Mouse (Mus musculus) stomach, embryonic 14.5 days (tissue): ENCODE measurements around the gene Lyrm7. TPM values are rescaled to one million over a fixed set of nuclear protein-coding genes. Genes with fewer than 3 reads are reported as not detected.
"Not testable (repeated sequence)": the region's sequence is repeated elsewhere in the genome, so short reads cannot be mapped to it uniquely, and the experiment has no call there.

Experiments used
- ATAC-seq: fragments of 200-750 bp; cut with Nextera tagmentation; 2 replicates; pipeline ENCODE4 v1.8.0; 2017; ENCODE audit warnings: low read depth, moderate TSS enrichment; ENCODE audit not compliant: insufficient number of reproducible peaks, insufficient read depth, low FRiP score
- H3K27ac ChIP-seq: fragments of 300-500 bp; sonication (generic); 2 replicates; pipeline ENCODE4 v1.5.1; 2014; ENCODE audit warnings: mild to moderate bottlenecking, low read length, moderate library complexity, mixed read lengths
- H3K27me3 ChIP-seq: fragments of 300-500 bp; sonication (generic); 2 replicates; pipeline ENCODE4 v1.6.1; 2014; ENCODE audit warnings: low read length, control low read depth, mixed read lengths; ENCODE audit not compliant: control insufficient read depth, insufficient read depth
- H3K36me3 ChIP-seq: fragments of 300-500 bp; sonication (generic); 2 replicates; pipeline ENCODE4 v1.6.1; 2014; ENCODE audit warnings: mild to moderate bottlenecking, control low read depth, low read length, moderate library complexity, mixed read lengths; ENCODE audit not compliant: control insufficient read depth, insufficient read depth
- H3K4me1 ChIP-seq: fragments of 300-500 bp; sonication (generic); 2 replicates; pipeline ENCODE4 v1.6.1; 2014; ENCODE audit warnings: low read length, control low read depth, mixed read lengths; ENCODE audit not compliant: control insufficient read depth, insufficient read depth
- H3K4me2 ChIP-seq: fragments of 300-500 bp; sonication (generic); replicated peaks from 2 replicates; pipeline ENCODE4 v1.6.1; 2014; ENCODE audit warnings: low read depth, low read length, control low read depth
- H3K4me3 ChIP-seq: fragments of 300-500 bp; sonication (generic); 2 replicates; pipeline ENCODE4 v1.5.1; 2014; ENCODE audit warnings: low read depth, low read length, control low read depth
- H3K9ac ChIP-seq: fragments of 300-500 bp; sonication (generic); replicated peaks from 2 replicates; pipeline ENCODE4 v1.6.1; 2014; ENCODE audit warnings: low read depth, mild to moderate bottlenecking, control low read depth, low read length, moderate library complexity, mixed read lengths
- H3K9me3 ChIP-seq: fragments of 300-500 bp; sonication (generic); 2 replicates; pipeline ENCODE4 v1.6.1; 2016; ENCODE audit warnings: low read depth, low read length, control low read depth; ENCODE audit not compliant: control insufficient read depth
- WGBS: fragments of 180-500 bp; shearing (Covaris S2); extraction: QIAGEN DNeasy Blood & Tissue Kit; methylation state at CpG from one replicate; pipeline ENCODE4 v1.1.7; 2014; 5-methylcytosine and 5-hydroxymethylcytosine counted together
- polyA plus RNA-seq: library from polyadenylated mRNA; unstranded; fragments of >200 nt; fragmentation: Nextera tagmentation; extraction: Ambion mirVana; gene quantifications from 2 replicates; pipeline ENCODE4 v1.2.1, GENCODE M21; 2014

The Lyrm7 gene
- polyA plus RNA-seq, 1 experiment from 2014 or later: 6.8 TPM

DNA sequence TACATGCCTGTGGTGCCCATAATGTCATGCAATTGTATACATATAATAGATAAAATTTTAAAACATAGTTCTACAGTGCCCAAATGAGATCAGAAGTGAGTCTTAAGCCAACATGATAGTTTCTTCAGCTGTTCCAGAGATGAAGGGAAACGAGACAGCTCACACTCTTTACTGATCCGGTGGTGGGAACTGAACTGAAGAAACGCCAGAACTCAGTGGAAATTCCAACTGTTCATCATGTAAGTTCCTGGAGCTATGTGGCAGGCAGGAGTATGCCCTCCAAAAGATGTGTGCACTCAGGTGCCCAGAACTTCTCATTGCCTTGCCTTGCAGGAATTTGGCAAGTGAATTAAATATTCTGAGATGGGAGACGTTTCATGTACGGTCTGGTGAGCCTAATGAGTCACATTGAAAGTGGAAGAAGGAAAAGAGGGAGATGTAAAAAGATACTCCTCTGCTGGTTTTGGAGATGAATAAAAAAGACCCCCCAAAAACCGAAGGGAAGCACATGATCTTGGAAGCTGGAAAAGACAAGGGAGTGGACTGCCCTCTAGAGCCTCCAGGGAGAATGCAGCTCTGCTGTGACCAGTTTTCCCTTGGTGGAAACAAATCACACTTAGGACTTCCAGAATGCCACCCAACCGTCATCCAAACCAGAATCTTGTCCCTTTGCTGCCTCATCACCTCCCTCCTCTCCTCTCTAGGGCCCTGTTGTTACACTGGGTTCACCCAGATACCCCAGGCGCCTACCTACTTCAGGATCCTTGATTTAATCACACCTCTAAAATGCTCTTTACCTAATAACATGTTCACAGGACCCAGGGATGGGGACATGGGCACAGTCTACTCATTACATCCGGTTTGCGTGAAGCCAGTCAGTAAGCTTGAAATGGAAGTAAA is 2.2 kb upstream of the Lyrm7 start:
- H3K27ac ChIP-seq: no peak overlapping the region
- ATAC-seq: no peak
- H3K4me1 ChIP-seq: peaks cover under 1% of the 10 kb centered on the region; the same call in 1 of the 2 replicates
- H3K27me3 ChIP-seq: no peaks in the 10 kb centered on the region
- 37% methylated on average over 10 of the region's 10 CpGs for WGBS
- H3K4me3 ChIP-seq: no peak overlapping the region
- no peak overlapping the region for H3K4me2 ChIP-seq
- no peaks in the 10 kb centered on the region for H3K9me3 ChIP-seq
- H3K9ac ChIP-seq: no peak overlapping the region
- H3K36me3 ChIP-seq: no peaks in the 10 kb centered on the region

DNA sequence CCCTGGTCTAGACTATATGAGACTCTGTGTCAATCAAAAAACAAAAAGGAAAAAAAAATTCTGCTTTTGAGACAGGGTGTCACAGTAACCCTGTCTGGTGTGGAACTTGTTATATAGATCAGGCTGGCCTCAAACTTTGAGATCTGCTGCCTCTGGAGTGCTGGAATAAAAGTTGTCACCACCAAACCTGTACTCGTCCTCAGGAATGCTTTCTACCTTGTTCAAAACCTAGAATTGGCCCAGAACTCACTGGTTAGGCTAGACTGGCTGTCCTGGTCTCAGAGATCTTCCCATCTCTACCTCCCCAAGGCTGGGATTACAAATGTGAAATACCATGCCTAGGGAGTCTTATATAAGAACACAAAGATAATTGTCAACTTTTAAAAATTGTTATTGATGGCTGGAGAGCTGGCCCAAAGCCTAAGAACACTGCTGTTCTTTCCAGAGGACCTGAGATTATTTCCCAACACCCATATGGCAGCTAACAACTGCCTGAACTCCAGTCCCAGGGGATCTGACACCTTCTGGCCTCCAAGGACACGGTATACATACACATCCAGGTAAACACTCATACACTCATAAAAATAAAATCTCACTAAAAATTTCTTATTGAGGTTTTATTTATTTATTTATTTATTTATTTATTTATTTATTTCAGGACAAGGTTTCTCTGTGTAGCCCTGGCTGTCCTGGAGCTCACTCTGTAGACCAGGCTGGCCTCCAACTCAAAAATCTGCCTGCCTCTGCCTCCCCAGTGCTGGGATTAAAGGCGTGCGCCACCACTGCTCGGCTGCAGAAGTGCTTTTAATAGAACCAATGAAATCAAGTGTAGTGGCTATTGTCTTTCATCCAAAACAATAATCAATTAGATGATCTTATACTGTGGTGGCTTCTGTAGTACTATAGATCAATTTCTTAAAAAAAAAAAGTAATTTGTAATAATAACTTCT is 1.0 kb upstream of the Lyrm7 start:
- Histone ChIP-seq H3K4me1 (no peaks in the 10 kb centered on the region), H3K9ac (no peak overlapping the region), H3K36me3 (no peaks in the 10 kb centered on the region), H3K4me2 (no peak overlapping the region), H3K4me3 (peak overlapping the region; percentile 57; the same call in 1 of the 2 replicates), H3K27ac (peak overlapping the region; percentile 87; the same call in 1 of the 2 replicates), H3K27me3 (no peaks in the 10 kb centered on the region), H3K9me3 (no peaks in the 10 kb centered on the region)
- no peak for ATAC-seq
- 89% methylated on average over 5 of the region's 5 CpGs for WGBS

DNA sequence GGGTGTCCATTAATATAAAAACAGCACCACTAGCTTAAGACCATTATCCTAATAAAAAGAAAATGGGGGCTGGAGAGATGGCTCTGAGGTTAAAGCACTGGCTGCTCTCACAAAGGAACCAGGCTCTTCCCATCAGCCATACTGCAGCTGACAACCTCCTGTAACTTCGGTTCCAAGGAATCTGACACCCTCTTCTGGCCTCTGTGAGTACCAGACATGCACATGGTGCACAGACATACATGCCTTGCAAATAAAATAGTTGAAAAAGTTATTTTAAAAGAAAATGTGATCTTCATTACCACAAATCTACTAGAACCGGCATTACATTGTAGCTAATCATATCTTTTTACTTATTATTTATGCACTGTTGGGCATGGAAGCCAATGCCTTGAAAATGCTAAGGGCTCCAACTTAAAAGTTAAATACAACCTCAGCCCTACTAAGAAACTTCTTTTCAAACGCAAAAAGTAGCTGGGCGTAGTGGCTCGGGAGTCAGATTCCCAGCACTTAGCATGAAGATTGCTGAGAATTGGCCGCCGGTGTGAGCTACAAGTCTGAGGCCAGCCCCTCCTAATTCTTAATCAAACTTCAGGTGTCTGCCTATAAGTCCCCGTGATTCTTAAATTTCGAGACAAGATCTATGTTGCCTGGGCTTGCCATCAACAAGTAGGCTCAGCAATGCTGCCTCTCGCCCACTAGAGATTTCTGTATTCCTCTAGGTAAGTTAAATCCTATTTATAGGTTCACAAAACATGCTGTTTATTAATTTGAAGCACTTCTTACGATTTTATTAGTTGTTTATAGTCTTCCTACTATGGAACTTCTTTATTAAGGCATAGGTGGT is 1.2 kb downstream of the Lyrm7 start:
- 22% methylated on average over 11 of the region's 11 CpGs for WGBS
- Histone ChIP-seq H3K27ac (no peak overlapping the region), H3K9ac (peak overlapping the region; percentile 57), H3K4me1 (no peaks in the 10 kb centered on the region), H3K27me3 (no peaks in the 10 kb centered on the region), H3K9me3 (no peaks in the 10 kb centered on the region), H3K4me2 (peak overlapping the region; percentile 73), H3K4me3 (peak overlapping the region; percentile 57), H3K36me3 (no peaks in the 10 kb centered on the region)
- no peak for ATAC-seq

DNA sequence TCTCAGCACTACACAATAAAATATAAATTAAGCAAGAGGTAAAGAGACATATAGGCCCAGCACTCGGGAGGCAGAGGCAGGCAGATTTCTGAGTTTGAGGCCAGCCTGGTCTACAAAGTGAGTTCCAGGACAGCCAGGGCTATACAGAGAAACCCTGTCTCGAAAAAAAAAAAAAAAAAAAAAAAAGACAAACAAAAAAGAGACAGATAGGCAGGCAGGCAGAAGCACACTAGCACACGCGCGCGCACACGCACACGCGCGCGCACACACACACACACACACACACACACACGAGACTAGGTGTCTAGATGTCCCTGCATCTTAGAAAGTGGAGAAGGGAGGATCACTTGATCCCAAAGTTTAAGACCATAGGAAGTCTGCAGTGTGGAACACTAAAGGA is 1.8 kb downstream of the Lyrm7 start:
- 88% methylated on average over 11 of the region's 12 CpGs for WGBS
- not testable (repeated sequence) for ATAC-seq, H3K36me3 ChIP-seq, H3K9me3 ChIP-seq, H3K4me1 ChIP-seq, H3K27me3 ChIP-seq, H3K27ac ChIP-seq, H3K4me2 ChIP-seq, H3K9ac ChIP-seq, H3K4me3 ChIP-seq

DNA sequence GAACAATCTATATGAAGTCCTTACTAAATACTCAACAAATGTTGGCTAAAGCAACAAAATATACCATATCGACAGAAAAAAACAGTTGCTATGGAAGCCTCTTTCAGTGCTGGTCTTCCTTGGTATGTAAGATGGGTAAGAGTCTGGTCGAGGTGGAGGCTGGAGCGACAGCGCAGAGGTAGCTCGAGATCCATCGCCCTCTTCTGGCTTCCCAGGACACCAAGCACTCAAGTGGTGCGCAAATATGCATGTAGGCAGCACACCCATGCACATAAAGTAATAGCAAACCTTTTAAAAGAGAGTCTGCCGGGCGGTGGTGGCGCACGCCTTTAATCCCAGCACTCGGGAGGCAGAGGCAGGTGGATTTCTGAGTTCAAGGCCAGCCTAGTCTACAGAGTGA is 9.1 kb downstream of the Lyrm7 start:
- H3K36me3 ChIP-seq: no peaks in the 10 kb centered on the region
- WGBS: 93% methylated on average over 12 of the region's 12 CpGs
- no peak overlapping the region for H3K27ac ChIP-seq
- no peak for ATAC-seq
- H3K27me3 ChIP-seq: no peaks in the 10 kb centered on the region
- H3K4me3 ChIP-seq: no peak overlapping the region
- H3K4me1 ChIP-seq: no peaks in the 10 kb centered on the region
- H3K9ac ChIP-seq: no peak overlapping the region
- H3K9me3 ChIP-seq: no peaks in the 10 kb centered on the region
- no peak overlapping the region for H3K4me2 ChIP-seq

DNA sequence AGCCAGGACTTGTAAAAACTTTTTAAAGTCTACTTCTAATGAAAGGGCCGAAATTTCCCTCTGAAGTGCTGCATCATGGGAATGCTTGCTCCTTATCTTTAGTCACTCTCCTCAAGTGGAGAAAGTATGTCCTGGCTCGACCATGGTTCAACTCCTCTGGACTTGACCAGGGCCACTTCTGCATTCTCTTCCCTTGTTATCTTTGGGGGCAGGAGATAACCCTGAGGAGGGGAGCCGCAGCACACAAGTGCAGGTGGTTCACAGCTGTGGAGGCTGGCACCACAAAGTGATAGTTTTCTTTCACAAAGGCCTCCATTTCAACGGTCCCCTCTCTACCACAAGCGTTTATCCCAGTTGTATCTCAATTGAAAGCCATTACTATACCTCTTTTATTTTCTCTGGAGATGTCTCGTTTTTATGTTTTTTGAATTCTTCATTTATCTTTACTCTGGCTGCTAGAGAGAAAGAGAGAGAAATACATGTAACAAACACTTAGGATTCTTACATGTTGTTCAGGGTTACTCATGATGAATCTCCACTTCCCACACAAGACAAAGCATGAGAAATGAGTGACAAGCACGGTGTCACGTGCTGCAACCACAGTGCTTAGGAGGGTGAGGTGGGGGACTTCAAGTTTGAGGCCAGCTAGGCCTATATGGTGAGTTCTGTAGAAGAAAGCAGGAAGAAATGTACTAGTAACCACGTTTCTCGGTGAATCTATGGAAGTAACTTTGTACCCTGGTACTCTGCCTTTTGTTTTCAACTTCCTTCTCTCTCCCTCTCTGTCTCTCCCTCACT is 10.6 kb downstream of the Lyrm7 start:
- Histone ChIP-seq H3K9me3 (no peaks in the 10 kb centered on the region), H3K4me2 (no peak overlapping the region), H3K27ac (no peak overlapping the region), H3K4me1 (no peaks in the 10 kb centered on the region), H3K9ac (no peak overlapping the region), H3K36me3 (no peaks in the 10 kb centered on the region), H3K4me3 (no peak overlapping the region), H3K27me3 (no peaks in the 10 kb centered on the region)
- 76% methylated on average over 10 of the region's 10 CpGs for WGBS
- no peak for ATAC-seq

DNA sequence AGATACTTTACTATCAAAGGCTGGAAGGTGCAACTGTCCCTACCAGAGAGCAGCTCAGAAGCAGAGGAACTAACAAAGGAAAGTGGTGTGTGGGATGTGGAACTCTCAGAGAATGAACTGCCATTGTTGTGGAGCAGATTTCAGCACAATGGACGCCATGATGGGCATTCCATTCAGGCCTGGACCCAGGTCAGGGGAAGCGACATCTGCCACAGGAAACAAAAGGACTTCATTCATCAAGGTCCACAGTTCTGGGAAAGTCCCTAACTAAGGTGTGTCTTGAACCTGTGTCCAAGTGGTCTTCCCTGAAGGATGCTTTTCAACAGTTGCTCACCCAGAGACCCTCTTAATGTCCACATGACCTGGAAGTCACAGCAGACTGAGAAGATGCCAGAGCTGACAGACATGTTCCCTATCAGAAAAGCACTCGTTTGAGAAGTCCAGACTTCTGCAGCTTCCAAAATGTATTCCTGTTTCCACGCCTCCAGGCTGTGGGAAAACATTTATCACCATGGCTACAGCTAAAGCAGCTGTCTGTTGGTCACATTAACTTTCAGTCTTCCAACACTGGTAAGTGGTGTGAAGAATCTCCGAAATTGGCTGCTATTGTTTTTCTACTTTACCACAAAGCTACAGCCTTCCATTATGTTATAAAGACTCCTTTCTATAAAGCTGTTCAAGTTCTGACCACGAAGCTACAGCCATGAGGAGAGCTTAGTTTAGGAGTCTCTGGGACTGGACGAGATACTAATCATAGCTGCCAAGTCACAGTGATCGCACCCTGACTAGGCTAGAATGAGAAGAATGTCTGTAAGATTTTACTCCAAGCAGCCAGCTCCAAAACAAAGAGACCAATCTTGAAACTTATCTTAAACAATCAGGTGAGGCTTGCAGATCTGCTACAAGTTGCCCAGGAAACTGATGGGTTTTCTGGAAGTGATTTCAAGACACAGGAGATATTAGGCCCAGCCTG is 15.0 kb downstream of the Lyrm7 start:
- H3K9ac ChIP-seq: no peak overlapping the region
- 44% methylated on average over 8 of the region's 8 CpGs for WGBS
- no peak overlapping the region for H3K4me3 ChIP-seq
- no peak overlapping the region for H3K27ac ChIP-seq
- no peaks in the 10 kb centered on the region for H3K4me1 ChIP-seq
- no peaks in the 10 kb centered on the region for H3K27me3 ChIP-seq
- no peaks in the 10 kb centered on the region for H3K36me3 ChIP-seq
- H3K4me2 ChIP-seq: no peak overlapping the region
- H3K9me3 ChIP-seq: no peaks in the 10 kb centered on the region
- no peak for ATAC-seq
